ENCODE assay signal across 13 mouse cellular contexts in the genomic region with DNA sequence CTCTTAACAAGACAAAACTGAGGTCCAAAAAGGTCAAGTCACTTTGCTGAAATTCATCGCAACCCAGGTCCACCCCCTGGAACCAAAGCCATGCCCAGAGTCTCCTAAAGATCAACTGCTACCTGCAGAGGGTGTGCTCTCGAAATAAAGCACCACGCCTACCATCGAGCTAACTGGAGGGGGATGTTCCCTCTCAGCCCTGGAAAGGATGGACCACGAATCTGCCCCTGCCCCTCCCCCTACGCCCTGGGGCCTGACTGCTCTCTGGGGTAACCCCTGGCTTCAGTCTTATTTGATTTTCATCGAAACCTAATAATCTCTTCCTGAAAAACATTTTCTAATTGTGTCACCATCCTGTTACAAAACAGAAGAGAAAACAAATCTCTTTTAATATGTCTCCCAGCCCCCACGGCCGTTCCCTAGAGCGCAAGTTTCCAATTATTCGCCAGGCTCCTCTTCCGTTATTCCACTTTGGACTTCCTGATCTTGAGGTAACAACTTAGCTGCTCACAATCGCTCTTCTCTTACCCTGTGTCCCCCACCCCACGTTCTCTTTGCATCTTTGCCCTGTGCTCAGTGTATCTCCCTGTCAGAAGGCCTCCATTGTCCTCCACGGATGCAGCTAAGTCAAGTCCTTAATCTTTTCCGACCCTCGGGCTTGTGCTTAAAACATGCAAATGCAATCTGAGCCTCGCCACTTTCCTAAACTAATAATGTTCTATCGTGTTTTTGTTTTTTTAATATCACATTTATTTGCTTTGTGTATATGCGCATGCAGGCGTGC.
DNase-seq lines count a peak whose midpoint lies in the region; ATAC-seq and TF ChIP-seq lines count a peak whose summit lies in the region.
"Had no signal": no experiment of that assay in that cellular context is flagged by ENCODE, and none has a peak within 500 bp of the region (broad histone marks: within the 10 kb centered on the region; RNA-seq: fewer than 3 reads in every experiment).

No protein-coding gene starts in this region.

- no peak for ATAC-seq in forebrain, embryonic 16.5 days
- ATAC-seq in forebrain, postnatal 0 days, result no peak
- peak; percentile 46; the same call in 1 of the 2 replicates for ATAC-seq in midbrain, embryonic 13.5 days

- no peaks in the 10 kb centered on the region for H3K79me2 ChIP-seq in heart, adult 2 months (replicated peaks; ENCODE audit: control insufficient read depth, insufficient read depth, low read length)

- no peak overlapping the region for H3K4me3 ChIP-seq in forebrain, embryonic 10.5 days
- no peak overlapping the region for H3K4me3 ChIP-seq in forebrain, embryonic 16.5 days (replicated peaks; ENCODE audit: low read length)
- peak overlapping the region; percentile 35; the same call in 1 of the 2 replicates for H3K4me3 ChIP-seq in embryonic facial prominence, embryonic 10.5 days
- no peak overlapping the region for H3K4me3 ChIP-seq in forebrain, postnatal 0 days (ENCODE audit: low read depth, low read length)
- H3K4me3 ChIP-seq in midbrain, embryonic 13.5 days (replicated peaks), result no peak overlapping the region
- no peak overlapping the region for H3K4me3 ChIP-seq in heart, adult 2 months
- H3K4me3 ChIP-seq: liver, embryonic 13.5 days had no signal

- H3K36me3 ChIP-seq in forebrain, embryonic 10.5 days (replicated peaks), result no peaks in the 10 kb centered on the region
- no peaks in the 10 kb centered on the region for H3K36me3 ChIP-seq in forebrain, embryonic 16.5 days (ENCODE audit: control insufficient read depth, insufficient read depth)
- no peaks in the 10 kb centered on the region for H3K36me3 ChIP-seq in embryonic facial prominence, embryonic 10.5 days (replicated peaks)
- no peaks in the 10 kb centered on the region for H3K36me3 ChIP-seq in forebrain, postnatal 0 days (ENCODE audit: insufficient read depth)
- no peaks in the 10 kb centered on the region for H3K36me3 ChIP-seq in midbrain, embryonic 13.5 days
- H3K36me3 ChIP-seq in heart, adult 2 months (ENCODE audit: control insufficient read depth, insufficient read depth, low read length), result no peaks in the 10 kb centered on the region
- H3K36me3 ChIP-seq: liver, embryonic 13.5 days had no signal

- H3K27ac ChIP-seq in forebrain, embryonic 10.5 days, result peak overlapping the region; percentile 66
- no peak overlapping the region for H3K27ac ChIP-seq in forebrain, embryonic 16.5 days (ENCODE audit: low read length)
- peak overlapping the region; percentile 66; the same call in 1 of the 2 replicates for H3K27ac ChIP-seq in embryonic facial prominence, embryonic 10.5 days (replicated peaks)
- H3K27ac ChIP-seq in forebrain, postnatal 0 days (ENCODE audit: low read depth, low read length), result no peak overlapping the region
- H3K27ac ChIP-seq in midbrain, embryonic 13.5 days, result peak overlapping the region; percentile 65
- no peak overlapping the region for H3K27ac ChIP-seq in heart, adult 2 months
- H3K27ac ChIP-seq: liver, embryonic 13.5 days had no signal

- no peak for TF ChIP-seq CTCF in forebrain, postnatal 0 days (IDR thresholded peaks at IDR 0.05; ENCODE audit: low read depth)
- TF ChIP-seq CTCF in heart, adult 2 months (IDR thresholded peaks at IDR 0.05), result no peak

- WGBS in forebrain, embryonic 10.5 days, result 23% methylated on average over 21 of the region's 21 CpGs
- 31% methylated on average over 21 of the region's 21 CpGs for WGBS in forebrain, embryonic 16.5 days
- WGBS in embryonic facial prominence, embryonic 10.5 days, result 26% methylated on average over 21 of the region's 21 CpGs
- WGBS in forebrain, postnatal 0 days, result 33% methylated on average over 21 of the region's 21 CpGs
- 23% methylated on average over 21 of the region's 21 CpGs for WGBS in midbrain, embryonic 13.5 days
- 39% methylated on average over 21 of the region's 21 CpGs for WGBS in heart, adult 2 months

- 0 out of 2 replicates have a peak, but pooled peaks cover 3% of the 10 kb centered on the region for H3K9me3 ChIP-seq in forebrain, embryonic 10.5 days
- no peaks in the 10 kb centered on the region for H3K9me3 ChIP-seq in forebrain, embryonic 16.5 days (ENCODE audit: control insufficient read depth, low read length)
- no peaks in the 10 kb centered on the region for H3K9me3 ChIP-seq in embryonic facial prominence, embryonic 10.5 days
- no peaks in the 10 kb centered on the region for H3K9me3 ChIP-seq in forebrain, postnatal 0 days (ENCODE audit: low read length)
- no peaks in the 10 kb centered on the region for H3K9me3 ChIP-seq in midbrain, embryonic 13.5 days
- H3K9me3 ChIP-seq: liver, embryonic 13.5 days had no signal

- peak; percentile 21 for DNase-seq in forebrain, embryonic 10.5 days (ENCODE audit: extremely low spot score, low spot score)
- peak; percentile 62 for DNase-seq in embryonic facial prominence, embryonic 10.5 days (ENCODE audit: low spot score)
- peak; percentile 15 for DNase-seq in forebrain, postnatal 0 days
- no peak for DNase-seq in yolk sac, embryonic 10.5 days (ENCODE audit: low spot score)
- no peak for DNase-seq in heart, adult 9 months (ENCODE audit: low spot score in 2 of 2)
- no peak for DNase-seq in heart, adult 2 months
- DNase-seq: adrenal gland, postnatal 25 days; heart, adult 18-20 months; kidney, adult 9 months; liver, embryonic 13.5 days; lung, postnatal 4 days had no signal

- TF ChIP-seq EP300 in heart, adult 2 months (IDR thresholded peaks at IDR 0.05; ENCODE audit: insufficient read depth, low read depth, low read length), result no peak

- H3K27me3 ChIP-seq in forebrain, embryonic 10.5 days (ENCODE audit: poor library complexity, severe bottlenecking), result no peaks in the 10 kb centered on the region
- no peaks in the 10 kb centered on the region for H3K27me3 ChIP-seq in forebrain, embryonic 16.5 days (replicated peaks; ENCODE audit: control insufficient read depth, insufficient read depth, low read length)
- H3K27me3 ChIP-seq in embryonic facial prominence, embryonic 10.5 days (replicated peaks; ENCODE audit: low read depth, poor library complexity, severe bottlenecking), result no peaks in the 10 kb centered on the region
- H3K27me3 ChIP-seq in forebrain, postnatal 0 days (ENCODE audit: insufficient read depth, low read length), result no peaks in the 10 kb centered on the region
- H3K27me3 ChIP-seq in midbrain, embryonic 13.5 days, result no peaks in the 10 kb centered on the region
- H3K27me3 ChIP-seq in heart, adult 2 months (ENCODE audit: control insufficient read depth, insufficient read depth, low read length), result no peaks in the 10 kb centered on the region
- H3K27me3 ChIP-seq: liver, embryonic 13.5 days had no signal

- intact Hi-C loops in heart, adult 2 months (cut with DNase I), result no loop called here

- no peak for TF ChIP-seq POLR2A in heart, adult 2 months (IDR thresholded peaks at IDR 0.05; ENCODE audit: insufficient read depth, low read depth, low read length)

- no peak overlapping the region for H3K9ac ChIP-seq in forebrain, embryonic 16.5 days (replicated peaks; ENCODE audit: low read depth, low read length)
- H3K9ac ChIP-seq in forebrain, postnatal 0 days, result no peak overlapping the region
- no peak overlapping the region for H3K9ac ChIP-seq in midbrain, embryonic 13.5 days (replicated peaks)
- H3K9ac ChIP-seq in heart, adult 2 months (ENCODE audit: low read depth, low read length), result no peak overlapping the region
- H3K9ac ChIP-seq: liver, embryonic 13.5 days had no signal

- no peak overlapping the region for H3K4me2 ChIP-seq in forebrain, embryonic 16.5 days (ENCODE audit: low read length)
- H3K4me2 ChIP-seq in forebrain, postnatal 0 days (ENCODE audit: low read depth), result no peak overlapping the region
- H3K4me2 ChIP-seq in midbrain, embryonic 13.5 days (replicated peaks), result peak overlapping the region; percentile 11
- H3K4me2 ChIP-seq: liver, embryonic 13.5 days had no signal

- H3K4me1 ChIP-seq in forebrain, embryonic 10.5 days, result peaks cover 42% of the 10 kb centered on the region
- peaks cover 20% of the 10 kb centered on the region for H3K4me1 ChIP-seq in forebrain, embryonic 16.5 days (replicated peaks; ENCODE audit: control insufficient read depth, insufficient read depth, low read length)
- peaks cover 29% of the 10 kb centered on the region for H3K4me1 ChIP-seq in embryonic facial prominence, embryonic 10.5 days
- peaks cover 22% of the 10 kb centered on the region for H3K4me1 ChIP-seq in forebrain, postnatal 0 days (ENCODE audit: insufficient read depth)
- peaks cover 34% of the 10 kb centered on the region for H3K4me1 ChIP-seq in midbrain, embryonic 13.5 days (replicated peaks)
- no peaks in the 10 kb centered on the region for H3K4me1 ChIP-seq in heart, adult 2 months (ENCODE audit: control insufficient read depth, insufficient read depth, low read length)
- H3K4me1 ChIP-seq: liver, embryonic 13.5 days had no signal

Comparison
In these comparisons a context has a peak if more than half of its experiments do, and no peak if none do; other contexts are left out.
1. H3K27ac ChIP-seq: peak in forebrain, embryonic 10.5 days (single experiment), embryonic facial prominence, embryonic 10.5 days (single experiment) and midbrain, embryonic 13.5 days (single experiment); none in forebrain, embryonic 16.5 days (single experiment), forebrain, postnatal 0 days (single experiment) and heart, adult 2 months (single experiment).
2. DNase-seq: peak in forebrain, embryonic 10.5 days (single experiment), embryonic facial prominence, embryonic 10.5 days (single experiment) and forebrain, postnatal 0 days (single experiment); none in yolk sac, embryonic 10.5 days (single experiment), heart, adult 9 months (0 of 2) and heart, adult 2 months (0 of 2).